Mouse (Mus musculus) cerebellum, adult 9-10 months (tissue): Measurements from ENCODE around the gene Mrps27.

ENCODE experiments used
- DNase-seq: peaks from one replicate; pipeline ENCODE4 v3.0.0; 2022

Mrps27 gene

GRCm38 (mm10) chr13:99393128-99393527 is 48.5 kb downstream of the Mrps27 start:
- no peak for DNase-seq

GRCm38 (mm10) chr13:99394694-99395093 is 50.1 kb downstream of the Mrps27 start:
- no peak for DNase-seq

GRCm38 (mm10) chr13:99395531-99395930 is 50.9 kb downstream of the Mrps27 start:
- DNase-seq: no peak

- DNase-seq: peak; percentile 90
Measured at GRCm38 (mm10) chr13:99397228-99397627, 52.6 kb downstream of the Mrps27 start.

- DNase-seq: peak; percentile 64
Measured at GRCm38 (mm10) chr13:99398149-99398701, 53.6 kb downstream of the Mrps27 start.

- DNase-seq: no peak
Measured at GRCm38 (mm10) chr13:99399373-99399772, 54.8 kb downstream of the Mrps27 start.

- DNase-seq: no peak
Measured at GRCm38 (mm10) chr13:99409216-99409615, 64.6 kb downstream of the Mrps27 start.

GRCm38 (mm10) chr13:99410611-99411515 is 66.3 kb downstream of the Mrps27 start:
- DNase-seq: no peak

- peak; percentile 55 for DNase-seq
Measured at GRCm38 (mm10) chr13:99411761-99412160, 67.2 kb downstream of the Mrps27 start.

GRCm38 (mm10) chr13:99412477-99413080 is 68.0 kb downstream of the Mrps27 start:
- DNase-seq: peak; percentile 84

- DNase-seq: peak; percentile 42
Measured at GRCm38 (mm10) chr13:99413481-99414351, 69.1 kb downstream of the Mrps27 start.

- no peak for DNase-seq
Measured at GRCm38 (mm10) chr13:99414352-99414742, 69.8 kb downstream of the Mrps27 start.

- no peak for DNase-seq
Measured at GRCm38 (mm10) chr13:99416601-99417000, 72.0 kb downstream of the Mrps27 start.

GRCm38 (mm10) chr13:99423581-99423980 is 79.0 kb downstream of the Mrps27 start:
- DNase-seq: no peak

GRCm38 (mm10) chr13:99433068-99434008 is 88.8 kb downstream of the Mrps27 start:
- DNase-seq: no peak

GRCm38 (mm10) chr13:99434494-99434893 is 89.9 kb downstream of the Mrps27 start:
- peak; percentile 57 for DNase-seq

- DNase-seq: no peak
Measured at GRCm38 (mm10) chr13:99437051-99437450, 92.5 kb downstream of the Mrps27 start.

GRCm38 (mm10) chr13:99439357-99439756 is 94.8 kb downstream of the Mrps27 start:
- DNase-seq: no peak

- DNase-seq: no peak
Measured at GRCm38 (mm10) chr13:99440228-99440627, 95.6 kb downstream of the Mrps27 start.

- no peak for DNase-seq
Measured at GRCm38 (mm10) chr13:99441700-99442433, 97.3 kb downstream of the Mrps27 start.
